Mouse (Mus musculus) neural tube, embryonic 12.5 days (tissue): ENCODE measurements at regions not wholly inside any gene's neighbourhood (a gene's known extent, or its start where the extent isn't known, plus 50 kb on each side); places are given as distances from the start of the nearest gene placed in this dataset.
"Not testable (repeated sequence)": the region's sequence is repeated elsewhere in the genome, so short reads cannot be mapped to it uniquely, and the experiment has no call there.

Experiments
- ATAC-seq: fragments of 200-750 bp; cut with Nextera tagmentation; 2 replicates; pipeline ENCODE4 v1.8.0; 2017; ENCODE audit warnings: low read depth, mild to moderate bottlenecking, moderate TSS enrichment, moderate library complexity; ENCODE audit not compliant: low FRiP score
- H3K27ac ChIP-seq: fragments of 300-500 bp; sonication (generic); 2 replicates; pipeline ENCODE4 v1.5.1; 2016
- H3K27me3 ChIP-seq: fragments of 300-500 bp; sonication (generic); replicated peaks from 2 replicates; pipeline ENCODE4 v1.6.1; 2016; ENCODE audit warnings: mild to moderate bottlenecking
- H3K36me3 ChIP-seq: fragments of 300-500 bp; sonication (generic); 2 replicates; pipeline ENCODE4 v1.6.1; 2016; ENCODE audit warnings: mild to moderate bottlenecking
- H3K4me1 ChIP-seq: fragments of 300-500 bp; sonication (generic); 2 replicates; pipeline ENCODE4 v1.6.1; 2016
- H3K4me2 ChIP-seq: fragments of 300-500 bp; sonication (generic); replicated peaks from 2 replicates; pipeline ENCODE4 v1.6.1; 2016; ENCODE audit warnings: mild to moderate bottlenecking
- H3K4me3 ChIP-seq: fragments of 300-500 bp; sonication (generic); 2 replicates; pipeline ENCODE4 v1.5.1; 2016
- H3K9ac ChIP-seq: fragments of 300-500 bp; sonication (generic); 2 replicates; pipeline ENCODE4 v1.6.1; 2016; ENCODE audit warnings: mild to moderate bottlenecking
- H3K9me3 ChIP-seq: fragments of 300-500 bp; sonication (generic); 2 replicates; pipeline ENCODE4 v1.6.1; 2016; ENCODE audit warnings: mild to moderate bottlenecking
- WGBS: fragments of 180-500 bp; shearing (Covaris S2); methylation state at CpG from one replicate; pipeline ENCODE4 v1.1.7; 2016; 5-methylcytosine and 5-hydroxymethylcytosine counted together

DNA sequence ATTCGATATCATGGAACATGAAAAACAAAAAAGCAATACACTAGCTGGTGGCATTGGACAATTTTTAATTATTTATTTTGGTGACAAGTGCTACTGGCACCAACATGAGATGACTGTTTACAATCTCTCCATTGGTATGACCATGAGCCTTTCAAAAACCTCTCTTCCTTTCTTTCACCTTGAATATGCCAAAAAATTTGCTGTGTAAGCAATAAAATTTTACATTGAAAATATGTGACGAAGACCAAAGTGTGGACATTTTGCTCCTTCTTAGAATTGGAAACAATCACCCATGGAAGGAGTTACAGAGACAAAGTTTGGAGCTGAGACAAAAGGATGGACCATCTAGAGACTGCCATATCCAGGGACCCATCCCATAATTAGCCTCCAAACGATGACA lies 83.4 kb upstream of the Gm49339 start:
- H3K27me3 ChIP-seq, H3K9ac ChIP-seq, H3K27ac ChIP-seq, H3K36me3 ChIP-seq, H3K4me3 ChIP-seq, H3K4me1 ChIP-seq, H3K4me2 ChIP-seq, ATAC-seq, H3K9me3 ChIP-seq: not testable (repeated sequence)
- WGBS, result 85% methylated on average over 3 of the region's 3 CpGs

GRCm38 (mm10) chr10:51405141-51405540 lies 75.3 kb upstream of the Gm49339 start:
- Histone ChIP-seq H3K27me3 (no peaks in the 10 kb centered on the region), H3K9me3 (no peaks in the 10 kb centered on the region), H3K4me2 (no peak overlapping the region), H3K4me1 (no peaks in the 10 kb centered on the region), H3K4me3 (no peak overlapping the region), H3K36me3 (no peaks in the 10 kb centered on the region), H3K27ac (no peak overlapping the region), H3K9ac (no peak overlapping the region)
- 7% methylated on average over 9 of the region's 9 CpGs for WGBS
- peak; percentile 80; the same call in 1 of the 2 replicates for ATAC-seq

DNA sequence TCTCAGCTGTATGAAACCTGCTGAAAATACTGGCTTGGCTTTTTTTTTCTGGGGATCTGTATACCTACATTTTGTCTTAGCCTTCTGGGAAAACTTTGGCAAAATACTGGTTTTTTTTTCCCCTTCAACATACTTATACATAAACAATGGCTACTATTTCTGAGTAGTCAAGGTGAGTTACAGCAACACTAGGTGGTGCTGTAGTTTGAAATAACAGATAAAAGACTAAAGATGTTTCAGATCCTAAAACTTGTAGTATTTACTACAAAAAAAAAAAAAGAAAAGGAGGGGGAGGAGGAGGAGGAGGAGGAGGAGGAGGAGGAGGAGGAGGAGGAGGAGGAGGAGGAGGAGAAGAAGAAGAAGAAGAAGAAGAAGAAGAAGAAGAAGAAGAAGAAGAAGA lies 67.6 kb upstream of the Gm49339 start:
- Histone ChIP-seq H3K9ac (no peak overlapping the region), H3K4me3 (no peak overlapping the region), H3K36me3 (no peaks in the 10 kb centered on the region), H3K4me2 (no peak overlapping the region), H3K4me1 (no peaks in the 10 kb centered on the region), H3K27ac (no peak overlapping the region), H3K27me3 (no peaks in the 10 kb centered on the region), H3K9me3 (no peaks in the 10 kb centered on the region)
- no peak for ATAC-seq

DNA sequence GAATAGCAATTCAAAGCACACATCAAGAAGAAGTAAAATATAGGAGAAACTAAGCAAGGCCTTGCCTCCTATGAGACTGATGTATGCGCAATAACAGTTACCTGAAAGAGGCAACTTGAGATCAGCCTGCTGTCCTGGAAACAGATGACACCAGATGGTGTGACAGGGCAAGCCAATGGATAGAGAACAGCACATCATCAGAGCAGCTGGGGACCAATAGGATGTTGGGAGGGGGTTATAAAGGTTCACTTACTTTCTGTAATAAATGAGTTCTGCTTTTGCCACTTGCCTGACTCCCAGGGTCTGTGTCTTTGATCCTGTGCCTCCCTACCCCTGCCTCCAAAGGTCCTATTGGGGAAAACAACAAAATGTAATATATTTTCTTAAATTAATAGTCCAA lies 65.9 kb upstream of the Gm49339 start:
- H3K4me3 ChIP-seq, result no peak overlapping the region
- no peaks in the 10 kb centered on the region for H3K9me3 ChIP-seq
- no peaks in the 10 kb centered on the region for H3K36me3 ChIP-seq
- H3K27ac ChIP-seq, result no peak overlapping the region
- no peaks in the 10 kb centered on the region for H3K4me1 ChIP-seq
- no peak overlapping the region for H3K4me2 ChIP-seq
- WGBS, result 96% methylated on average over 1 of the region's 1 CpGs
- no peaks in the 10 kb centered on the region for H3K27me3 ChIP-seq
- ATAC-seq, result no peak
- no peak overlapping the region for H3K9ac ChIP-seq

- H3K9ac ChIP-seq, result no peak overlapping the region
- H3K4me1 ChIP-seq, result no peaks in the 10 kb centered on the region
- ATAC-seq, result no peak
- H3K4me3 ChIP-seq, result no peak overlapping the region
- H3K27ac ChIP-seq, result no peak overlapping the region
- H3K27me3 ChIP-seq, result no peaks in the 10 kb centered on the region
- H3K9me3 ChIP-seq, result no peaks in the 10 kb centered on the region
- H3K36me3 ChIP-seq, result no peaks in the 10 kb centered on the region
- H3K4me2 ChIP-seq, result no peak overlapping the region
Measured at GRCm38 (mm10) chr10:51416723-51417122, 63.7 kb upstream of the Gm49339 start.

- 75% methylated on average over 3 of the region's 3 CpGs for WGBS
- no peaks in the 10 kb centered on the region for H3K9me3 ChIP-seq
- no peak for ATAC-seq
- H3K4me2 ChIP-seq, result no peak overlapping the region
- no peaks in the 10 kb centered on the region for H3K4me1 ChIP-seq
- no peaks in the 10 kb centered on the region for H3K36me3 ChIP-seq
- H3K27ac ChIP-seq, result no peak overlapping the region
- H3K4me3 ChIP-seq, result no peak overlapping the region
- H3K9ac ChIP-seq, result no peak overlapping the region
- H3K27me3 ChIP-seq, result no peaks in the 10 kb centered on the region
Measured at GRCm38 (mm10) chr10:51417221-51417911, 63.0 kb upstream of the Gm49339 start.

DNA sequence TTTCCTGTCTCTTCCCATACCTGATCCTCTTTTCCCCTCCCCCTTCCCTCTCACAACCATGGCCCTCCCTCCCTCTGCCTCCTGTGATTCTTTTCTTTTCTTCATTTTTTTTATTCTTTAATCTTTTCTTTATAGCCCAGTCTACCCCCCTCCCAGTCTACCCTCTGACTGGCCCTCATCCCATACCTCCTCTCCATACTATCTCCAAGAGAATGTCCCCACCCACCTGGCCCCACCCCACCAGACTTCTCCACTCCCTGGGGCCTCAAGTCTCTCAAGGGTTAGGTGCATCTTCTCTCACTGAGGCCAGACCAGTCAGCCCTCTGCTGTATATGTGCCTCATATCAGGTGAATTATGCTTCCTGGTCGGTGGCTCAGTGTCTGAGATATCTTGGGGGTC lies 61.9 kb upstream of the Gm49339 start:
- ATAC-seq, result no peak

DNA sequence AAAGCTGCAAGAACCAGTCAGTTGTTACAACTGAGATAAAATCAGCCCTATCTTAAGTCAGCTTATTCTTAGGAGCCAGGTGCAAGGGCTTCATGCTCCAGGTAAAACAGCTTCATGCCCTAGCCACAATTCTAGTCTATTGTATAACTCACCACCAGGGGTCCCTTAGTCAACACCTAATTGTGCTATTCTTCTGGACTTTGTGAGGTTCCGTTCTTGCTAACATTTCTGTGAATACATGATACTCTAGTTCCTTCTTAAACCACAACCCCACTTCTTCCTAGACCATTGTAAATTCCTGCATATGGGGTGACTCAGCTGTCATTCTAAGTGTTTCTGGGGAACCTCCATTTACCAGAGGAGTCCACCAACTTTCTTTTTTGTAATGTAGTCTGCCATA lies 57.9 kb upstream of the Gm49339 start:
- 85% methylated on average over 1 of the region's 1 CpGs for whole genome bisulfite sequencing
- H3K36me3 ChIP-seq, result no peaks in the 10 kb centered on the region
- H3K27me3 ChIP-seq, result no peaks in the 10 kb centered on the region
- H3K9ac ChIP-seq, result no peak overlapping the region
- no peak overlapping the region for H3K4me2 ChIP-seq
- ATAC-seq, result no peak
- no peak overlapping the region for H3K27ac ChIP-seq
- H3K4me3 ChIP-seq, result no peak overlapping the region
- H3K9me3 ChIP-seq, result no peaks in the 10 kb centered on the region
- H3K4me1 ChIP-seq, result no peaks in the 10 kb centered on the region

More for the DNA sequence above, 61.9 kb upstream of the Gm49339 start:
- H3K4me3 ChIP-seq, result no peak overlapping the region
- no peak overlapping the region for H3K9ac ChIP-seq
- no peaks in the 10 kb centered on the region for H3K4me1 ChIP-seq
- no peak overlapping the region for H3K27ac ChIP-seq
- no peaks in the 10 kb centered on the region for H3K9me3 ChIP-seq
- no peaks in the 10 kb centered on the region for H3K27me3 ChIP-seq
- 83% methylated on average over 1 of the region's 1 CpGs for WGBS
- H3K4me2 ChIP-seq, result no peak overlapping the region
- no peaks in the 10 kb centered on the region for H3K36me3 ChIP-seq
